Mouse (Mus musculus): Measurements from ENCODE around the gene Usp20.

Usp20 gene

DNA sequence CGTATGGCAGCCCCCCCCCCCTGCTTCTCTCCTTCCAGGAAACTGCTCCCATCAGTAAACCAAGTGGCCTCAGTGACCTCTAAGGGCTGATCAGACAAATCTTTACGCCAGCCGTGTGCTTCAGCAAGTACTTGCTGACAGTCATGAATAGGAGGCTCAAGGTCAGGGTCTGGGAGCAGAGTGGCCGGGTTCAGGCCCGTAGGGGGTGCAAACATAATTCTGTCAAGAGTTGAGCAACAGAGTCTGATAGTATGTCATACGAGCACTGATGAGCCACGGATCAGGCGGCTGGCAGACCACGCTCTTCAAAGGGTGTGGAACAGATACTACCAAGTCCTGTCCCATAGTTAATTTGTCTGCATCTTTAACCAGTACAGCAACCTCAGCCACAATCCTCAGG, 8.1 kb downstream of the Usp20 start:
- DNase-seq, result no peak

DNA sequence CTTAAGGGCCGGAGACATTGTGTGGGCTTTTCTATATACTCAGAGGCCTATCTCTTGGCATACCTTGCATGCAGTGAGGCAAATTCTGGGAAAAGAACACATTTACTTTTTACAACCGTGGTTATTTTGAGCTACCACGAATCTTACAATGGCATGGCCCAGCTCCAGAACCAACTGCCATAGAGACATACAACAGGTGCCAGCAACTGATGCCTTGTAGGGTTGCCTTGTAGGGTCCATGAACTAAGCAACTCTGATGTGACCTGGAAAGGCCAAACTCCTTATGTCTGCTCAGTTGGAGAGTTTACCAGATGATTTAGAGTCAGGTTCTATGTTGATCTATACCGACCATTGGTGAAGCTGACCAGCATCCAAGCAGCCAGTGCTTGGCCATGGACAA, 12.8 kb downstream of the Usp20 start:
- DNase-seq, result no peak

GRCm38 (mm10) chr2:30995432-30995996, 13.4 kb downstream of the Usp20 start:
- peak; percentile 53 for DNase-seq

DNA sequence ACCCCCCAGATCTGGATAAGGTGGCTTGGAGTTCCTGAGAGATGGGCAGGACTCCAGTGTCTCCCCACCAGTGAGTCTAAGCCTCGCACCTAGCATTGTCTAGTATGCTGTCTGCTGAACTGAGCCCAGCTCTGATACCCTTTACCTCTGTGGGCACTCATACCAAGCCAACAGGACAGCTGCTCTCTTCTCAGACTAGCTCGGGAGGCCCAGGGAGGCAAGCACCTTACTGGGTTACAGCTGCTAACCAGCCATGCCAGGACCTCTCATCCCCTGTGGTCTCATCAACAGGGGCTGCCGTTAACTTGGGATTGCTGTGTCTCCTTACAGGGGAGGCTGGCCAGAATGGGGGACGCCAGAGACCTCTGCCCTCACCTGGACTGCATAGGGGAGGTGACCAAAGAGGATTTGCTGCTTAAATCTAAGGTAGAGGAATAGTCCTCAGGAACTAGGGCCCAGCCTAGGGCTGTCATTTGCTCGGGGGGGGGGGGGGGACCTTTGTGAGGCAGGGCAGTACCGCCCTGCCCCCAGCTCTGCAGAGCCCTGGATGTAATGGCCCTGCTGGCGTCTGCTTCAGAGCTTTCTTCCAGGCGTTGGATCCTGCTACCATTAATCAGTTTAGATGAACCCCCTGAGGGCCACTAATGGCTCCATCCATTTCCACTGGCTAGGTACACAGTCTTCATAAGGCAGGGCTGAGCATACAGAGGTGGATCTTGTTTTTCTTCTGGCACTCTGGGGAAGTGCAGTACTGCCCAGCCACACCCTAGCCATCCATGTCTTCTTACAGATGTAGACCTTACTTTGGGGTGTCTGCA, 16.6 kb downstream of the Usp20 start:
- DNase-seq, result no peak

GRCm38 (mm10) chr2:31002857-31003256, 20.8 kb downstream of the Usp20 start:
- peak; percentile 64 for DNase-seq

- DNase-seq, result no peak
Observed at GRCm38 (mm10) chr2:31005453-31005852, 23.4 kb downstream of the Usp20 start.

DNA sequence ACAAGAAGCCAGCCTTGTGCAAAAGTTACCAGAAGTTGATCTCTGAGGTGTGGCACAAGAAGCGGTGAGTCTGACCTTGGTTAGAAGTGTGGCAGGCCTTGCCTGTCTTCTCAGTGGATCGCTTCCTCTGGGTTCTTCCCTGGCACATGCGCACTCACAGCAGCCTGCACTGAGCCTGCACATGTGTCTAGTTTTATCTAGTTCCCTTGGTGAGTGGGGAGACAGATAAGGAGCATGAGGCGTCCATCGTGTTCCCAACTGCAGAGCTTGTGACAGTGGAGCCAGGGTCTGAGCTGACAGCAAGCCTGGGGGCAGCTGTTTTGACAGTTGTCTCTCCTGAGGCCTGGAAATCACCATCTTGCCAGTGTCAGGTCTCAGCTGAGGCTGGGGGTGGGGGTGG, 24.4 kb downstream of the Usp20 start:
- no peak for DNase-seq

DNA sequence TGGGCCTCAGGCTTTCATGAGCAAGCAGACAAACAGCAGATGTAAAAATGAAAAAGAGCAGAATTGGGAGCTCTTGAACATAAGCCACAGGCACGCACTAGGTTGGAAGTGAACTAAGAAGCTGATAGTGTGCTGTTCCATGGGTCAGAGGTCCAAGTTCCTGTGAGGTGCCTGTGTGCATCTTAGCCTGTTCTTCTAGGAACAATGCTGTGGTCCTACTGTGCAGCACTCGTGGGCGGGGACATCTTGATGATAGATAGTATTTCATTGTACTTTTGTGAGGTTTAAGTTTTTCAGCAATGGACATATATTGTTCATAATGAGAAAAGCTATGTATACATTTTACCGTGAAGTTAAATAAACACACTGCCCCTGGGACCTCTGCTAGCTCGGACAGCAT, 25.1 kb downstream of the Usp20 start:
- DNase-seq, result no peak

DNA sequence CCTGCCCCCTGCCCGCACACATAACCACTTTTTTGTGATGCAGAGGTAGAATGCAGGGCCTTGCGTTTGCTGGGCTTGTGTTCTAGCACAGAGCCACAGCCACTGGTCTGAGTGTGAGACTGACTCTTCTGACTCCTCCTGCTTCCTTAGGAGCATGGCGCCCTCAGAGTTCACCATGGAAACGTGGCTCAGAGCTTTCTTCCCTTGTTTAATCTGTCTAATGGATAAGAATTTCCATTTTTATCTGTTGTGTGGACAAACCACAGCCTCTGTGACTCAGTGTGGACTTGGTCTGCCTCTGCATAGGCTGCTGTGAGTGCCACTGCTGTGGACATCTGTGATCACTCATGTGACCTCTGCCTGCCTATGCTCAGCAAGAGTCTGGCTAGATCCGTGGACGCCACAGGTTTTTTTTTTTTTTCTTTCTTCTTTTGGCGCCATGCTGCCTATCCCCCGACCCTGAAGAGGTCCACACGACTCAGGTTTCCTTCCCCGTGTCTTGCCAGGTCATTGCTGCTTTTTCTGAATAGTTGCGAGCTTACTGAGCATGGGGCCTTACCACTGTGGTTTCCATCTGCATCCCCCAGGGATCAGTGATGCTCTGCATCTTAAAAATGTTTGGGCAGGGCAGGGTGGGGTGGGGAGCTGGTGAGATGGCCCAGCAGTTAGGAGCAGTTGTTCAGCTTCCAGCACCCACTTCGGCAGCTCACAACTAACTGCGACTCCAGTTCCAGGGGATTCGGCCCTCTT, 31.5 kb downstream of the Usp20 start:
- DNase-seq, result no peak

DNA sequence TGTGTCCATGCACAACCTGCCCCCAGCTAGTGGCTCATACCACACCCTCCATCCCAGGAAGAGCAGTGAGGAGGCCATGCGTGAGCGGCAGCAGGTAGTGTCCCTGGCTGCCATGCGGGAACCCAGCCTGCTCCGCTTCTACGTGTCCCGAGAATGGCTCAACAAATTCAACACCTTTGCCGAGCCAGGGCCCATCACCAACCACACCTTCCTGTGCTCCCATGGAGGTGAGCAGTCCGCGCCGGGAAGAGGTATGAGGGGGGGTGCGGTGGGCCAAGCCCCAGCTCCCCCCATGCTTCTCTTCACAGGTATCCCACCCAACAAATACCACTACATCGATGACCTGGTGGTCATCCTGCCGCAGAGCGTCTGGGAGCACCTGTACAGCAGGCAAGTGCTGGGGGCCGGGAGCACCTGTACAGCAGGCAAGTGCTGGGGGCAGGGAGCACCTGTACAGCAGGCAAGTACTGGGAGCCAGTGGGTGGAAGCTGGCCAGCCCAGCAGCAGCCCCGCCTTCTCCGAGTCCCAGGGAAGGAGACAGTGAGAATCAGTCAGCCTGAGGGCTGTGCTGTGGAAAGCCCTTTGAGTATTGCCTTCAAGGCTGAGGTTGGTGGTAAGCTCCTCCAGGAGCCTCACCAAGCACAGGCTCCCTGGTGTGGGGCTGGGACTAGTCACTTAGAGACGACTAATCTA, 35.7 kb downstream of the Usp20 start:
- peak; percentile 75 for DNase-seq

DNA sequence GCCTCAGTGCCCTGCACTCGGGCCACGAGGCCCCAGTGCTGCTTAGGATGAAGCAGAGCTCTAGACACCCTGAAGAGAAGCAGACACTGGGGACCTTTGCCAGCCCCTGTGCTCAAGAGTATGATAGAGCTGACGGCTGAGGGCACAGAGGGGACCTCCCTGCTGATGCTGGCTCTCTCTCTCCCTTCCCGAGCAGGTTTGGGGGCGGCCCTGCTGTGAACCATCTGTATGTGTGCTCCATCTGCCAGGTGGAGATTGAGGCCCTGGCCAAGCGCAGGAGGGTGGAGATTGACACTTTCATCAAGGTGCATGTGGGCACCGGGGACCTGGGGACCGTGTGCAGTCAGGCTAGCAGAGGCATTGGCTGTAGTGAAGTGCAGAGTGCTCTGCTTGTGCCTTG, 36.4 kb downstream of the Usp20 start:
- peak; percentile 96 for DNase-seq

- DNase-seq, result peak; percentile 76
Observed at GRCm38 (mm10) chr2:31019011-31019410, 36.9 kb downstream of the Usp20 start.

GRCm38 (mm10) chr2:31020202-31020601, 38.1 kb downstream of the Usp20 start:
- DNase-seq, result peak; percentile 65

DNA sequence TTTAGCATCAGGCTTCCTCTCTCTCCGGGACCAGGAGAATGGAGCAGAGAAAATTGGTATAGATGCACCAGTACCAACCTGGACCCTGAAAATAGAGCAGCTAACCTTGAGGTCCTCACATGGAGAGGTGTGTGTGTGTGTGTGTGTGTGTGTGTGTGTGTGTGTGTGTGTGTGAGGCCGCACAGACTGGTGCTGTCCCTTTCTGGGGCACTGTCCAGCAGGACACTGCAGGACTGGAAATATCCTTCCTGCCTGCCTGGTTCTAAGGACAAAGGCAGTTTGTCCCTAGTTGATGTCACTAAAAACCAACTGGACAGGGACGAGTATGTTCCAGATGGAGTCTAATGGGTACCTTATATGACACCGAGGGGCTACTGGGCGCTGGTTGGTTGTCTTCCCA, 41.9 kb downstream of the Usp20 start:
- no peak for DNase-seq

DNA sequence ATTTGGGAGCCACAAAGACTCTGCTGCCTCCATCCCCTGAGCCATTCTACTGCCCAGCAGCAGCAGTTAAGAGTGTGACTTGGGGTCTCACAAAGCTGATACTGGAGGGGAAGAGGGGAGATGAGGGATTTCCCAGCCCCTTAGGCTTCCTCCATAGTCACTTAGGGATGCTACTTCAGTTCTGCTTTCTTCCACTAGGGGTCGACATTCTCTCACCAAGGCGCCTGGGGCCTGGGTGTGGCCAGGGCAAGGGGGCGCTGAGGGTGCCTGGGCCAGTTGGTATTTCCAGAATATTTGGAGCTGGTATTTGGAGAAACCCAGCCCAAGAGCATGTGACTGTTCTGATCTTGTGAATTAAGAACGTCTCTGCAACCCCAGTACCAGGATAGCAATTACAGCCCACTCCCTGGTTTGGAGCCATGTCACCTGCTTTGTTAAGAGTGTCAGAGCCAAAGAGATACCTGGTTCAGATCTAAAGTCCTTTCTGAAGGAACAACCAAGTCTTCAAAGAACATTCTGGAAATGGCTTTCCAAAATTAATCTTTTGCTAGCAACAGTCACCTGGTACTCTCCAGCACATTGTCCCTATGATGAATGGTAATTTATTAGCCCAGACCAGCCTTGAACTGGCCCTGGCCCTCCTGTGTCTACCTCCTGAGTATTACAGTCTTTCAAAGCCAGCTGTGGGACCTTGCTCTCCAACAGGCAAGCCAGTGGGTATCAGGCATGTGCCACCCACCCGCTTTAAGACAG, 42.7 kb downstream of the Usp20 start:
- peak; percentile 87 for DNase-seq

GRCm38 (mm10) chr2:31025458-31025857, 43.4 kb downstream of the Usp20 start:
- DNase-seq, result no peak

GRCm38 (mm10) chr2:31026642-31027041, 44.6 kb downstream of the Usp20 start:
- DNase-seq, result no peak

DNA sequence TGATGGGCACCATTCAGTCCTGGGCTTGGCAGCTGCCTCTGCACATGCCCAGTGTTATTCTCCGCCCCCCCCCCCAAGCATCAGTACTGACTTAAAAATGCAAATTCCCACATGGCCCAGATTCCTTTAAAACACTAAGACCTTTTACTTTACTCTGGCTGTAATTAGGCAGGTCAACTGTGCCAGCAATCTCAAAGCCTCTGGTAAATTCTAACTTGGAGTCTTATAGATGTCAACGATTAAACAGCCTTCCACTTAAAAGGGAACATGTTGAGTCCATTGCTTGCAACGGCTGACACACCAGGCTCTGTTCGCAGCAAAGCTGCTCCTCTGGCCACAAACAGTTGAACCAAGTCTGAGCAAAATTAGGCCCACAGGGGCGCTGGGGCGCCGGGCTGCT, 49.9 kb downstream of the Usp20 start:
- no peak for DNase-seq

DNA sequence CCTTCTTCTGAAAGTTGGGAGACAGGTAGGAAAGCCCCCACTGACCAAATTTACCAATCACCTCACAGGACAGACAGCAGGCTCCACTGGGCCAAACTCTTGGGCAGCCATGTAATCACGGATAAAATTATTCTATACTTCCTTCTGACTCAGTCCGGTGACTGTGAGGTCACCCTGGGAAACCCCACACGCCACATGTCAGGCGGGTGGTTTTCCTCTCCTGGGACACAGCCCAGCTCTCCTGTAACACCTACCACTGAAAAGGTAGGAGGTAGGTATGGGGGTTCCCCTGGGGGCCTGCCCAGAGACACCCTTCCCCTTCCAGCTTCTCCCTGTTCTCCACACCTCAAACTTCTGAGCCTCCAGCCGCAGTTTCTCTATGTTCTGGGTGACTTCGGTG, 54.7 kb downstream of the Usp20 start:
- DNase-seq, result no peak

DNA sequence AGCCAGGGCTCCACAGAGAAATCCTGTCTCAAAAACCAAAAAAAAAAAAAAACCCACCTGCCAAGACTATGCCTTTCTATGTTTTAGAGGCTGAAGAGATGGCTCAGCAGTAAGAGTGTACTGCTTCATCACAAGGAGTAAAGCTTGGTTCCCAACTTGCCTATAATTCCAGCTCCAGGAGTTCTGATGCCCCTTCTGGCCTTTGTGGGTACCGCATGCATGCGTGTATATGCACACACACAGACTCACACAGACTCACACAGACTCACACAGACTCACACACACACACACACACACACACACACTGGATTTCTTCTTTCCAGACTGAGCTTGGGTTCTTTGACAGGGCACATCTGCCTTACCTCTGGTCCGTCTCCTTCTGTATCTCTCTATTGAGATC, 58.0 kb downstream of the Usp20 start:
- DNase-seq, result no peak

DNA sequence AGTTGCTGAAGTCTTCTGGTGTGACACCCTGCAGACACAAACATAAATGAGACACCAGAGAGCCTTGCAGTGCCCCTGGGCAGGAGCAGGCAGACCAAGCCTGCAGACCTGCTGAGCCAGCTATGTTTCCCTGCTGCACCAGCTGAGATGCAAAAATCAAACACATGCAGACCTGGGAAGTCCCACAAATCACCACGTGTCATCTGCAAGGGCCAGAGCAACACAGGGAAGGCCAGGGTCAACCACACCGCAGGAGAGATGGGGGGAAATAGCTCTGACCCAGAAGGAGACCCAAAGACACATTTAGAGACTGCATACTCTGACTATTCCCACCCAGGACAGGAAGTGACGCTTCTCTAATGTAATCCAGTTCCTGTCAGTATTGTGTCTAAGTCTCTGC, 58.4 kb downstream of the Usp20 start:
- no peak for DNase-seq

DNA sequence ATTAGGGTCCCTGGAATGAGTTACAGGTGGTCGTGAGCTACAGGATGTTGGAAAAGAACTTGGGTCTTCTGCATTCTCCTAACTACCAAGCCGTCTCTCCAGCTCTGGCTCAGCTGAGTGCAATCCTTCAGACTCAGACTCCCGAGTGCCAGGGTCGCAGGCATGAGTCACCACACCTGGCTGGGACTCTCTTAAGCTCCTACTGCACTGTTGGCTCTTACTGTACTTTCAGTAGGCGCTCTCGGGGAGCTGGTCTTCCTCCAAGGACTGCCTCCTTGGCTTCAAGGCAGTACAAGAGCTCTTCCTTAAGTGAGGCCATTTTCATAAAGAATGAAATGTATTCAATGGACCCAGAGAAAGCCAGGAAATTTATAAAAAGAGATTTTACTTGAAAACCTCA, 59.3 kb downstream of the Usp20 start:
- peak; percentile 51 for DNase-seq

DNA sequence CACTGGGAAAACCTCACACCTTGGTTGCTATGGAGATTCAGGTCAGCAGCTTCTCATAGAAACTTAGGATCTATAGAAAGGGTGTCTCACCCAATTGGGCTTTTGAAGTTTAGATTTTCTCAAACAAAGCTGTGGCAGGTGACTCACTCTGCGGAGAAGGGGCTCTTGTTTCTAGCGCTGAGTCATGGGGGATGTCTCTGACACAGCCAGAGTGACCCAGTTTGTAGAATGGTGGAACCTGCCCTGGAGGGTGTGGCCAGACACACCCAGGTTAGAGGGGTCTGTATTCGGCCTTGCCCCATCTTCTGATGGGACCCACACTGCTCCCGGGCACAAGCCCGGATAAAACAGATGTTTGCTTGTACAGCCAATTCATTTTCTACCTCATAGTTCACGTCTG, 60.8 kb downstream of the Usp20 start:
- DNase-seq, result no peak

Data from cerebellum, adult 9-10 months (tissue).